Mouse (Mus musculus): ENCODE measurements around the gene Tiam2. TPM values are rescaled to one million over a fixed set of nuclear protein-coding genes. Genes with fewer than 3 reads are reported as not detected.

Tiam2 gene
- 10 to 100 TPM; 29.3 to 36.2 (median 33.9) TPM for total RNA-seq (2022)

GRCm38 (mm10) chr17:3326148-3326902 is at the start of gene Tiam2:
TSS of gene Tiam2 (plus strand) at chr17:3326573.
- DNase-seq (ENCODE audit: low spot score in 2 of 2), result no peak

- no peak for DNase-seq (ENCODE audit: low spot score in 2 of 2)
These were observed 46.1 kb upstream of the Tiam2 start for GRCm38 (mm10) chr17:3280321-3280720.

DNA sequence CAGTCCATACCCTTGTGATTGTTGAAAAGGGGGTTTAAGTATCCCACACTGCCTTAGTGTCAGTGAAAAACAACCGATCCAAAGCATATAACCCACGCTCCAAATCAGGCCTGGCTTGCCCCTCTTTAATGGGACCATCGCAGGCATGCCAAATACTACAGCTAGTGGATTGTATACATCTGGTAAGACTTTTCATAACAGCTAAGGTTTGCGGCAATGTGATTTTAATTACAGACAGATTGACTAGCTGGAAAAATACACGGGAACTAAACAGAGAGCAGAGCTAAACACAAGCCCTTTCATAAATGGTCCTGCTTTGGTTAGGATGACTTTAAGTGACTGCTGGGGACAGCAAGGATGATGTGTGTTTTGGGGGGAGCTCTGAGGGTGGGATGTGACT is 44.4 kb upstream of the Tiam2 start:
- DNase-seq (ENCODE audit: low spot score in 2 of 2), result no peak

GRCm38 (mm10) chr17:3285030-3285671 is 41.2 kb upstream of the Tiam2 start:
- peak in 1 of 2 experiments; percentile 21 for DNase-seq (ENCODE audit: low spot score in 2 of 2)

- no peak for DNase-seq (ENCODE audit: low spot score in 2 of 2)
These were observed 40.1 kb upstream of the Tiam2 start for GRCm38 (mm10) chr17:3286123-3286825.

DNA sequence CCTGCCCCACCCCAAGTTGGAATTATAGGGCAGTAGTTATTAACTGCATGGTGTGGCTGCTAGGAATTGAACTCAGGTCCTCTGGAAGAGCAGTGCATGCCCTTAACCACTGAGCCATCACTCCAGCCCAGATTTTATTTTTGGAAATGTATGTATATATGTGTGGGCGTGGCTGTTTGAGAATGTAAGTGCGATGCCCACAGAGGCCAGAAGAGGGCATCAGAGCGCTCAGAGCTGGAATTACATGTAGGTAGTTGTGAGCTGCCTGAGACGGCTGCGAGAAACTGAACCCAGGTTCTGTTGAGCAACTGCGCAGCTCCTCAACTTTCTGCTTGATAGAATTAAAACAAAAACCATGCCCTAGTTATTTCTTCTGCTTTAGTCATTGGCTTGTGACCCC is 38.0 kb upstream of the Tiam2 start:
- DNase-seq (ENCODE audit: low spot score in 2 of 2), result peak in 1 of 2 experiments; percentile 62

GRCm38 (mm10) chr17:3295097-3295496 is 31.3 kb upstream of the Tiam2 start:
- no peak for DNase-seq (ENCODE audit: low spot score in 2 of 2)

- no peak for DNase-seq (ENCODE audit: low spot score in 2 of 2)
These were observed 26.9 kb upstream of the Tiam2 start for GRCm38 (mm10) chr17:3299487-3299886.

GRCm38 (mm10) chr17:3305926-3306325 is 20.4 kb upstream of the Tiam2 start:
- no peak for DNase-seq (ENCODE audit: low spot score in 2 of 2)

DNA sequence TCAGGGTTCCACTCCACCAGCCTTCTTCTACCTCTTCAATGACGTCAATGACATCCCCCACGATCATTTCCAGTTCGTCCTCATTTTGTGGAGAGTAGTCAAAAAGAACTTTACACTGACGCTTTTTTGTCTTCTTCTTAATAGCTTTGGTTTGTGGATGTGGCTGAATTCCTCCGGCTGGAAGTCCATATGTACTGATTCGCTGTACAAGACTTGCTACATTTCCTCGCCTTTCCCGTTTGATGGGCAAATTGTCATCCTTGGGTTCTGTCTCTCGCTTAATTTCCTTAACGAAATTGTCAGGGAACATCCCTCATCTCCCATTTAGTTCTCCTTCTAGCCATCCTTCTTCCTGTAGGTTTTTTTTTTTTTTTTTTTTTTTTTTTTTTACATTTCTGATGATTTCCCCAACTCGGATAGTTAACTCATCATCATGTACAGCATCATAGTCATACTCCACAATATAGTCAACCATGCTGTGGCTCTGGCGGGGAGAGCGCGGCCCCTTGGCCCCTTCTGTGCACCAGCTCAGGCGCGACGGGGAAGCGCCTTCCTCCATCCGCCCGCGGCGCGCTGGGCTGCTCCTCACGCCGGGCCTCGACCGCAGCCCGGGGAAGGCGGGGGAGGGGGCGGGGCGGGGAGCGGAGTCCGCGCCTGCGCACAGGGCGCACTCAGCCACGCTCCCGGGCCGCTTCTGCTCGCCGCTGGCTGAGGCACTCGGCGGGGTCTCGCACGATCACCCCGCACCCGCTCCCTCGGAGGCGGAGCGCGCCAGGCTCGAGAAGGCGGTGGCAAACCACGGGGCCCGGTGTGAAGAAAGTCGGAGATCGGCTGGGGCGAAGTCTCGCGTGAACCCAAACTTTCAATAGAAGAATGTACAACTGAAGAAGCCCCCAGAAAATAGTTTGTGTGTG is 12.4 kb upstream of the Tiam2 start:
- peak; percentile 21 to 46 for DNase-seq (ENCODE audit: low spot score in 2 of 2)

- DNase-seq (ENCODE audit: low spot score in 2 of 2), result no peak
These were observed 11.8 kb upstream of the Tiam2 start for GRCm38 (mm10) chr17:3314625-3315020.

DNA sequence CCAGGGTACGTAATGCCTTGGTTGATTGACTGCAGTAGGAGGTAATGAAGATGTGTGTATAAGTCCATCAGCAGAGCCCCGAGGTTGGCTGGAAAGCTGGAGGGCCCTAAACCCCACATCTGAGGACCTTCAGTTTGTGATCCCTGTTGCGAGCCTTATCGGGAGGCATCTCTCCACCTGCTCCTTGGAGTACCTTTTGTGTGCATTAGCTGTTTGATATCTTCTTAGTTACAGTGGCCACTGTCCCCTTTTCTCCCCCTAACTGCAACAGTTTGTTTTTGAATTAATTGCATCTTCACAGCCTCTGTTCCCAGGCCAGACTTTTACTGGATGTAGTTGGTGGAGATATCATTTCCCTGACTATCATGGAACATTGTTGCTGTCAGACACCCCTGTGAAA is 10.8 kb upstream of the Tiam2 start:
- DNase-seq (ENCODE audit: low spot score in 2 of 2), result no peak

- DNase-seq (ENCODE audit: low spot score in 2 of 2), result no peak
These were observed 518 bp downstream of the Tiam2 start for GRCm38 (mm10) chr17:3326903-3327279.

- no peak for DNase-seq (ENCODE audit: low spot score in 2 of 2)
These were observed 962 bp downstream of the Tiam2 start for GRCm38 (mm10) chr17:3327335-3327734.

DNA sequence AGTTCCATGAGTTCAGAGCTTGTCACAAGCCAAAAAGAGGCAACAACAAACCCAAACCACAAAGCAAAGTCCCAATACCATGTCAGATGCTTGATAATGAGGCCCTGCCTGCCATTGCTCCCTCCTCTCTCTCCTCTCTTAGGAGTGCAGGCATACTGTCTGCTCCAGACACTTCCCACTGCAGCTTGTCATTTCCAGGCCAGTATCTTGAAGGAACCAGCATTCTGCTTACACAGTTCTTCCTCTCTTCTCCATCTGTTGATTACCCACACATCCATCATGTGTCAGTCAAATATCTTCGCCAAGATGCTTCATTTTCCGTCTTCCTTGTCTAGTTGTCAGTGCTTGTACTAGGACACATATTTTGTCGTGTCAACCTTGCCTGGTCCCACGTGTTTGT is 2.4 kb downstream of the Tiam2 start:
- peak in 1 of 2 experiments; percentile 22 for DNase-seq (ENCODE audit: low spot score in 2 of 2)

- no peak for DNase-seq (ENCODE audit: low spot score in 2 of 2)
These were observed 3.1 kb downstream of the Tiam2 start for GRCm38 (mm10) chr17:3329429-3329828.

DNA sequence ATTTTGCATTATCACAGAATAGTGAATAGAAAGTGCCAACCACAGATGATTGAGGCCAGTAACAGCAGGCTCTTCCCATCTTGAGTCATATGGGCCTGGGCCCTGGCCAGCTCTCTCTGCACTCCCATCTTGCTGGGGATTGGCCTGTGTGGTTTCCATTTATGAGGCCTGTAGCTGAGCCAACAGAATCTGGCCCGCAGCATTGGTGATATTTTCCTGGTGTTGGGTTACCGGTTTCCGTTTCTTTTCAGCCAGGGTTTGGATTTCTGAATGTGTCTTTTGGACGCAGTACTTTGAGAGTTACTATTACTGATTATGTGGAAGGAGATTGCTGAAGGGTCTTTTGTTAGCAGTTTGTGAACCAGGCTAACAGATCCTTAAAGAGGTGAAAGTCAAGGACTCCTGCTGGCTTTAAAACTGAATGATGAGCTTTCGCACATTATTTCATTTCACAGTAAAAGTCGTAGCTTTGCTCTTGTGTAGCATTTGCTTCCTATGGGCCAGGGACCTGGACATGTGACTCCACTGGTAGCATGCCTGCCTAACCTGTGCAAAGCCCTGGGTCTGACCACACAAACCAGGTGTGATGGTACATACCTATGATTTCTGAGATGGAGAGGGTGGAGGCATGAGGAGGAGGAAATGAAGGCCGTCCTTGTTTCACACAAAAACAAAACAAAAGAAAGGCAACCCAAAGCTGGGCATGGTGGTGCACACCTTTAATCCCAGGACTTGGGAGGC is 5.5 kb downstream of the Tiam2 start:
- DNase-seq (ENCODE audit: low spot score in 2 of 2), result peak; percentile 42 to 71

DNA sequence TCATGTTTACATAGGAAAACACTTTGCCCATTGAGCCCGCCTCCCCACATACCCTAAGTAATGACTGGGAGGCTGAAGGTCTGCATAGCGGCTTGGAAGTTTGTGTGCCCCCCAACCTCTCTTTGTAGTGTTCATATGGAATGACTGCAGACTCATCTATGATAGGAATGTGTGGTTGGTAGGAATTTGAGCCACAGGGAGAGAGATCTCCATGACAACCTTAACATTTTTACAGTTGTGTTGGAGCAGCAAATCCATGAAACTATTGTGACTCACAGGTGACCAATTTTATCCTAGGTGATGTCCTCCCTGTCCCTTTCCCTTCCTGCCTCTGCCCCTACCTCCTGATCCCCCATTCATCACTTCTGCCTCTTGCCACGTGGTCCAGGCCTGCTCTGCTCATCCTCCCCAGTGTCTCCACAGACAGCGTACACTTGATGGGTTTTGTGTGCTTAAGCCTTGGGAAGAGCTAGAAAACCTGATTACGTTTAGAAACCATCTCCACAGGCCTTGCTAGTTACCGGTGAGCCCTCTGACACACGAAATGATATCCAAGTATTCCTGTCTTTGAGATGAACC is 9.9 kb downstream of the Tiam2 start:
- DNase-seq (ENCODE audit: low spot score in 2 of 2), result no peak

DNA sequence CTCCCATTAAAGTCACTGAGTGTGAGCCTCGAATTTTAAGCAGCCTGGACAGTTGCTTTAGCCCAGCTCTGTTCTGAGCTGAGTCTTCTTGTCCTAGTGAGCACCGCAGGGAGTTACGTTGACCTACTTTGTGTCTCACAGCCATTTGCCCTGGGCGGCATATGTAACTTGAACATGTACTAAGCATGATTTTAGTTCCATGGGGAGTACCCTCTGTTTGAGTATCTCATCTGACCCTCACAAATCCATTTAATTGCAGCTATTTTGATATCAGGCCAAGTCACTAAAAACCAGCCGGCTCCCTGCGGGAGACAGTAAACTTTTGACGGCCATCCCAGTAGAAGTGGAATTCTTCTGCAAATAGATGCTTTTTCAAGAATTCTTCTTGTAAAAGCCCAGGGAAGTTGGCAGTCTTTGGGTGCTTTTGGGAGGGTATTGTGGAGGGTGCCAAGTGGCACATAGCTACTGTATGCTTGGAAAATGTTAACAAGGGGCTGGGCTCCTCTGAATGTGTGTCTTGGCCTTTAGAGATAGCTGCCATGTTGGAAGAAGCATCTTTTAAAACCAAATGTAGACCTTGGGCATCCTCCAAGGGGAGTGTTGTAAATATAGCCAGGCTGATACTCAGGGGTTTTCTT is 10.6 kb downstream of the Tiam2 start:
- no peak for DNase-seq (ENCODE audit: low spot score in 2 of 2)

- DNase-seq (ENCODE audit: low spot score in 2 of 2), result no peak
These were observed 11.1 kb downstream of the Tiam2 start for GRCm38 (mm10) chr17:3337525-3337888.
